Mouse (Mus musculus): ENCODE results near the gene Ces1h. TPM values are rescaled to one million over a fixed set of nuclear protein-coding genes. Genes with fewer than 3 reads are reported as not detected.

The Ces1h gene
- polyA plus RNA-seq, 1 experiment: not detected

GRCm38 (mm10) chr8:93369481-93369880 lies 10.0 kb downstream of the Ces1h start:
- Histone ChIP-seq H3K4me3 (ENCODE audit: insufficient read depth, poor library complexity, severe bottlenecking) (no peak overlapping the region), H3K79me3 (ENCODE audit: low read depth) (no peaks in the 10 kb centered on the region), H3K27me3 (ENCODE audit: control insufficient read depth, insufficient read depth, insufficient read length) (no peaks in the 10 kb centered on the region), H3ac (ENCODE audit: control insufficient read depth, insufficient read length, low read depth) (no peak overlapping the region), H3K36me3 (ENCODE audit: control insufficient read depth, insufficient read depth) (no peaks in the 10 kb centered on the region), H3K79me2 (ENCODE audit: control insufficient read depth, insufficient read depth) (no peaks in the 10 kb centered on the region)
- TF ChIP-seq MAX (IDR thresholded peaks at IDR 0.05): no peak
- TF ChIP-seq MYOD1 (IDR thresholded peaks at IDR 0.05; ENCODE audit: control insufficient read depth, insufficient read length, low read depth): no peak
- TF ChIP-seq USF1 (IDR thresholded peaks at IDR 0.05; ENCODE audit: low read depth): no peak
- TF ChIP-seq CEBPB (IDR thresholded peaks at IDR 0.05; ENCODE audit: low read depth): no peak
- no peak for TF ChIP-seq FOSL1 (IDR thresholded peaks at IDR 0.05; ENCODE audit: insufficient read depth, low read length, poor library complexity, severe bottlenecking)

- Histone ChIP-seq H3K36me3 (ENCODE audit: control insufficient read depth, insufficient read depth) (no peaks in the 10 kb centered on the region), H3K79me3 (ENCODE audit: low read depth) (no peaks in the 10 kb centered on the region), H3K27me3 (ENCODE audit: control insufficient read depth, insufficient read depth, insufficient read length) (no peaks in the 10 kb centered on the region), H3K79me2 (ENCODE audit: control insufficient read depth, insufficient read depth) (no peaks in the 10 kb centered on the region), H3ac (ENCODE audit: control insufficient read depth, insufficient read length, low read depth) (no peak overlapping the region), H3K4me3 (ENCODE audit: insufficient read depth, poor library complexity, severe bottlenecking) (no peak overlapping the region)
- TF ChIP-seq CEBPB (IDR thresholded peaks at IDR 0.05; ENCODE audit: low read depth): no peak
- TF ChIP-seq FOSL1 (IDR thresholded peaks at IDR 0.05; ENCODE audit: insufficient read depth, low read length, poor library complexity, severe bottlenecking): no peak
- no peak for TF ChIP-seq USF1 (IDR thresholded peaks at IDR 0.05; ENCODE audit: low read depth)
- no peak for TF ChIP-seq MYOD1 (IDR thresholded peaks at IDR 0.05; ENCODE audit: control insufficient read depth, insufficient read length, low read depth)
- no peak for TF ChIP-seq MYOG (IDR thresholded peaks at IDR 0.05; ENCODE audit: control insufficient read depth, extremely low read depth, insufficient read length)
- TF ChIP-seq CTCF (IDR thresholded peaks at IDR 0.05; ENCODE audit: control insufficient read depth, insufficient read depth, insufficient read length): no peak
- TF ChIP-seq MAX (IDR thresholded peaks at IDR 0.05): no peak
Measured at GRCm38 (mm10) chr8:93360113-93360512, 19.4 kb downstream of the Ces1h start.

- no peaks in the 10 kb centered on the region for H3K79me3 ChIP-seq (ENCODE audit: low read depth)
- H3ac ChIP-seq (ENCODE audit: control insufficient read depth, insufficient read length, low read depth): no peak overlapping the region
- no peaks in the 10 kb centered on the region for H3K79me2 ChIP-seq (ENCODE audit: control insufficient read depth, insufficient read depth)
- H3K27me3 ChIP-seq (ENCODE audit: control insufficient read depth, insufficient read depth, insufficient read length): no peaks in the 10 kb centered on the region
- H3K4me3 ChIP-seq (ENCODE audit: insufficient read depth, poor library complexity, severe bottlenecking): no peak overlapping the region
- no peaks in the 10 kb centered on the region for H3K36me3 ChIP-seq (ENCODE audit: control insufficient read depth, insufficient read depth)
- TF ChIP-seq CEBPB (IDR thresholded peaks at IDR 0.05; ENCODE audit: low read depth) (no peak), USF1 (IDR thresholded peaks at IDR 0.05; ENCODE audit: low read depth) (no peak), FOSL1 (IDR thresholded peaks at IDR 0.05; ENCODE audit: insufficient read depth, low read length, poor library complexity, severe bottlenecking) (no peak), MYOD1 (IDR thresholded peaks at IDR 0.05; ENCODE audit: control insufficient read depth, insufficient read length, low read depth) (no peak), CTCF (IDR thresholded peaks at IDR 0.05; ENCODE audit: control insufficient read depth, insufficient read depth, insufficient read length) (no peak), MYOG (IDR thresholded peaks at IDR 0.05; ENCODE audit: control insufficient read depth, extremely low read depth, insufficient read length) (no peak), MAX (IDR thresholded peaks at IDR 0.05) (no peak)
Measured at GRCm38 (mm10) chr8:93339531-93339930, 40.0 kb downstream of the Ces1h start.

GRCm38 (mm10) chr8:93337207-93337606 lies 42.3 kb downstream of the Ces1h start, which contains the start of gene Ces1g:
Gene Ces1g, minus strand, starts transcription at chr8:93337308.
- TF ChIP-seq MYOD1 (IDR thresholded peaks at IDR 0.05; ENCODE audit: control insufficient read depth, insufficient read length, low read depth): no peak
- Histone ChIP-seq H3K79me2 (ENCODE audit: control insufficient read depth, insufficient read depth) (no peaks in the 10 kb centered on the region), H3ac (ENCODE audit: control insufficient read depth, insufficient read length, low read depth) (no peak within 1 kb of the TSS), H3K79me3 (ENCODE audit: low read depth) (no peaks in the 10 kb centered on the region), H3K4me3 (ENCODE audit: insufficient read depth, poor library complexity, severe bottlenecking) (no peak within 1 kb of the TSS), H3K27me3 (ENCODE audit: control insufficient read depth, insufficient read depth, insufficient read length) (no peaks in the 10 kb centered on the region), H3K36me3 (ENCODE audit: control insufficient read depth, insufficient read depth) (no peaks in the 10 kb centered on the region)

GRCm38 (mm10) chr8:93332703-93333102 lies 46.8 kb downstream of the Ces1h start:
- H3K79me3 ChIP-seq (ENCODE audit: low read depth): no peaks in the 10 kb centered on the region
- no peaks in the 10 kb centered on the region for H3K27me3 ChIP-seq (ENCODE audit: control insufficient read depth, insufficient read depth, insufficient read length)
- TF ChIP-seq CTCF (IDR thresholded peaks at IDR 0.05; ENCODE audit: control insufficient read depth, insufficient read depth, insufficient read length): no peak
- no peak for TF ChIP-seq MYOG (IDR thresholded peaks at IDR 0.05; ENCODE audit: control insufficient read depth, extremely low read depth, insufficient read length)
- no peak for TF ChIP-seq FOSL1 (IDR thresholded peaks at IDR 0.05; ENCODE audit: insufficient read depth, low read length, poor library complexity, severe bottlenecking)
- TF ChIP-seq MAX (IDR thresholded peaks at IDR 0.05): no peak
- TF ChIP-seq MYOD1 (IDR thresholded peaks at IDR 0.05; ENCODE audit: control insufficient read depth, insufficient read length, low read depth): no peak
- no peak for TF ChIP-seq CEBPB (IDR thresholded peaks at IDR 0.05; ENCODE audit: low read depth)
- TF ChIP-seq USF1 (IDR thresholded peaks at IDR 0.05; ENCODE audit: low read depth): no peak
- no peaks in the 10 kb centered on the region for H3K79me2 ChIP-seq (ENCODE audit: control insufficient read depth, insufficient read depth)
- H3ac ChIP-seq (ENCODE audit: control insufficient read depth, insufficient read length, low read depth): no peak overlapping the region
- no peaks in the 10 kb centered on the region for H3K36me3 ChIP-seq (ENCODE audit: control insufficient read depth, insufficient read depth)
- H3K4me3 ChIP-seq (ENCODE audit: insufficient read depth, poor library complexity, severe bottlenecking): no peak overlapping the region

- H3K79me2 ChIP-seq (ENCODE audit: control insufficient read depth, insufficient read depth): no peaks in the 10 kb centered on the region
- no peaks in the 10 kb centered on the region for H3K27me3 ChIP-seq (ENCODE audit: control insufficient read depth, insufficient read depth, insufficient read length)
- no peak overlapping the region for H3ac ChIP-seq (ENCODE audit: control insufficient read depth, insufficient read length, low read depth)
- no peaks in the 10 kb centered on the region for H3K36me3 ChIP-seq (ENCODE audit: control insufficient read depth, insufficient read depth)
- no peaks in the 10 kb centered on the region for H3K79me3 ChIP-seq (ENCODE audit: low read depth)
- H3K4me3 ChIP-seq (ENCODE audit: insufficient read depth, poor library complexity, severe bottlenecking): no peak overlapping the region
- no peak for TF ChIP-seq CEBPB (IDR thresholded peaks at IDR 0.05; ENCODE audit: low read depth)
- no peak for TF ChIP-seq USF1 (IDR thresholded peaks at IDR 0.05; ENCODE audit: low read depth)
- no peak for TF ChIP-seq MYOG (IDR thresholded peaks at IDR 0.05; ENCODE audit: control insufficient read depth, extremely low read depth, insufficient read length)
- no peak for TF ChIP-seq MYOD1 (IDR thresholded peaks at IDR 0.05; ENCODE audit: control insufficient read depth, insufficient read length, low read depth)
- no peak for TF ChIP-seq MAX (IDR thresholded peaks at IDR 0.05)
- no peak for TF ChIP-seq CTCF (IDR thresholded peaks at IDR 0.05; ENCODE audit: control insufficient read depth, insufficient read depth, insufficient read length)
- no peak for TF ChIP-seq FOSL1 (IDR thresholded peaks at IDR 0.05; ENCODE audit: insufficient read depth, low read length, poor library complexity, severe bottlenecking)
Measured at GRCm38 (mm10) chr8:93331151-93331550, 48.4 kb downstream of the Ces1h start.
